Mouse (Mus musculus) hindbrain, embryonic 14.5 days (tissue): ENCODE measurements around the gene Dpp8. TPM values are rescaled to one million over a fixed set of nuclear protein-coding genes. Genes with fewer than 3 reads are reported as not detected.

Source experiments
- polyA plus RNA-seq: library from polyadenylated mRNA; unstranded; fragments of >200 nt; fragmentation: Nextera tagmentation; extraction: Ambion mirVana; gene quantifications from 2 replicates; pipeline ENCODE4 v1.2.1, GENCODE M21; 2014

Dpp8 gene
- polyA plus RNA-seq, 1 experiment from 2014 or later = 33.9 TPM

Other genes starting within 250 kb of the Dpp8 start
- 12.4 and 12.7 TPM in 2 replicates for gene Dennd4a, start 221.1 kb upstream of the Dpp8 start, polyA plus RNA-seq
- 0.08 and 0.13 TPM in 2 replicates for gene Slc24a1, start 80.8 kb upstream of the Dpp8 start, polyA plus RNA-seq
- 37.6 and 39.1 TPM in 2 replicates for gene Ints14, start 71.5 kb upstream of the Dpp8 start, polyA plus RNA-seq
- gene Hacd3, start 10.7 kb upstream of the Dpp8 start, polyA plus RNA-seq = 149 and 185 TPM in 2 replicates
- 18.9 and 19.4 TPM in 2 replicates for gene Igdcc4, start 69.1 kb downstream of the Dpp8 start, polyA plus RNA-seq
- 10.5 and 10.6 TPM in 2 replicates for gene Igdcc3, start 108.8 kb downstream of the Dpp8 start, polyA plus RNA-seq
- 6.3 and 7.9 TPM in 2 replicates for gene Parp16, start 162.9 kb downstream of the Dpp8 start, polyA plus RNA-seq
- gene Cilp, start 232.8 kb downstream of the Dpp8 start, polyA plus RNA-seq = 0.33 and 0.84 TPM in 2 replicates